Mouse (Mus musculus) forebrain, postnatal 0 days (tissue): ENCODE measurements around the gene Def6. TPM values are rescaled to one million over a fixed set of nuclear protein-coding genes. Genes with fewer than 3 reads are reported as not detected.

Source experiments
- ATAC-seq: fragments of 200-750 bp; cut with Nextera tagmentation; 2 replicates; pipeline ENCODE4 v1.8.0; 2017; ENCODE audit warnings: mild to moderate bottlenecking, moderate library complexity
- DNase-seq: peaks from one replicate; pipeline ENCODE4 v3.0.0-alpha.2; 2015
- H3K27ac ChIP-seq: fragments of 300-500 bp; sonication (generic); 2 replicates; pipeline ENCODE4 v1.5.1; 2014; ENCODE audit warnings: low read depth, mild to moderate bottlenecking, antibody characterized with exemption, low read length, moderate library complexity, mixed read lengths
- H3K27me3 ChIP-seq: fragments of 300-500 bp; sonication (generic); 2 replicates; pipeline ENCODE4 v1.6.1; 2014; ENCODE audit warnings: mild to moderate bottlenecking, low read length, mixed read lengths; ENCODE audit not compliant: insufficient read depth
- H3K36me3 ChIP-seq: fragments of 300-500 bp; sonication (generic); 2 replicates; pipeline ENCODE4 v1.6.1; 2014; ENCODE audit warnings: mild to moderate bottlenecking, moderate library complexity; ENCODE audit not compliant: insufficient read depth
- H3K4me1 ChIP-seq: fragments of 300-500 bp; sonication (generic); 2 replicates; pipeline ENCODE4 v1.6.1; 2014; ENCODE audit warnings: antibody characterized with exemption; ENCODE audit not compliant: insufficient read depth
- H3K4me2 ChIP-seq: fragments of 300-500 bp; sonication (generic); 2 replicates; pipeline ENCODE4 v1.6.1; 2014; ENCODE audit warnings: low read depth, mild to moderate bottlenecking, moderate library complexity
- H3K4me3 ChIP-seq: fragments of 300-500 bp; sonication (generic); 2 replicates; pipeline ENCODE4 v1.5.1; 2014; ENCODE audit warnings: low read depth, low read length, mixed read lengths
- H3K9ac ChIP-seq: fragments of 300-500 bp; sonication (generic); 2 replicates; pipeline ENCODE4 v1.6.1; 2014; ENCODE audit warnings: mild to moderate bottlenecking
- H3K9me3 ChIP-seq: fragments of 300-500 bp; sonication (generic); 2 replicates; pipeline ENCODE4 v1.6.1; 2016; ENCODE audit warnings: low read length
- CTCF ChIP-seq: sonication (generic); IDR thresholded peaks from 2 replicates; pipeline ENCODE4 v1.5.1; 2016; ENCODE audit warnings: antibody characterized with exemption, control low read depth, low read depth
- WGBS: fragments of 180-500 bp; shearing (Covaris S2); extraction: QIAGEN DNeasy Blood & Tissue Kit; methylation state at CpG from one replicate; pipeline ENCODE4 v1.1.7; 2014; 5-methylcytosine and 5-hydroxymethylcytosine counted together
- polyA plus RNA-seq: library from polyadenylated mRNA; unstranded; fragments of >200 nt; fragmentation: Nextera tagmentation; extraction: Ambion mirVana; gene quantifications from 2 replicates; pipeline ENCODE4 v1.2.1, GENCODE M21; 2015
- total RNA-seq: library from RNA; depleted of rRNA; stranded (reverse); fragments of >200 nt; gene quantifications from 2 replicates; pipeline ENCODE4 v1.2.3, GENCODE M21; 2014; rRNA removed

The Def6 gene
- total and polyA plus RNA-seq, 2 experiments from 2014 or later: 6.8 to 8.5 TPM

DNA sequence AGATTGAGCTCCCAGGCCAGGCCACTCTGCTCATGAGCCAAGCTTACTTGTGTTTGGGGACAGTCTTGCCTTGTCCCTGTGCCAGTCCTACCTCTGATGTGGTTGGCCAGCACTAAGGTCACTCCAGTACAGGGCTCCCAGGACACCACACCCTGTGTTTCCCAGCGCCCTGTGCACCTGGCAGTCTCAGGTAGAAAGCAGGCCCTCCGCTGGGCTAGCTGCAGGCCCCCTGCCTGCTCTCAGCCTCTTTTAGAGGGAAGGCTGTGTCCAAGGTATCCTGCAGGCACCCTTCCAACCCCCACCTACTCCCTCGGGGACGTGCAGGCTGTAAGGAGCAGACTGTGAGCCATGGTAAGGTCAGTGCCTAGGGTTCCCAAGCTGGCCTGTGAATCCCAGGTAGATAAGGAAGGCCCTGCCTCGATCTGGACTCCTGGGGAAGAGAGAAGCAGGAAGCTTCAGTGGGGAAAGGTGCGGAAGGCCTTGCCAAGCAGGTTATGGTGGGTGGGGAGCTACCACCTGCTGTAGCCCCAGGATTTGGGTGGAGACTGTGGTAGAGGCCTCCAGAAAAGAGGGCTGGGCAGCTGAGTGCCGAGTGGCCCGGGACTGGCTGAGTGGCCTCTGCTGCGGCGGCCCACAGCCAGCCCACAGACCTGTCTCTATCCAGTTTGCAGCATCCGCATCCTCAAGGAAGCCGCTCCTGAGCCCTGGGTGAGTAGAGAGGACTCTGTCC lies 64.1 kb downstream of the Def6 start:
- 80% methylated on average over 12 of the region's 12 CpGs for WGBS
- no peak for ATAC-seq

DNA sequence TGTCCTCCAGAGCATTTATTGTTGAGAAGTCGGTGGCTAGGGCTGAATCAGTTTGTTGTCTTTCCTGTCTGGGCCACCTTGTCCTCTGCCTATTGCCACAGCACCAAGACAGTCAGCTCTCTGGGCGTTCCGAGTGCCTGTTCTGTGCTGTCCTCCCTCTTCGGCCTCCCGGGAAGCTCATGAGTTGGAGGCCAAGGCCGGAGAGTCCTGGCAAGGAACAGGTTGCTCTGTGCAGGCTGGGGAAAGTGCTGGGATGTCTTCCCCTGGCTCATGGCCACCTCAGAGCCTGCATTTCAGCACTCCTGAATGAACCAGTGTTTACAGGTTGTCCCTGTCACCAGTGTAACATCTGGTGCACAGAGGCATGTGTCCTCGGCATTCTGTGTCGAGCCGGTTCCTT lies 64.7 kb downstream of the Def6 start:
- no peak for TF ChIP-seq CTCF
- no peak for ATAC-seq
- Histone ChIP-seq H3K9me3 (no peaks in the 10 kb centered on the region), H3K27me3 (no peaks in the 10 kb centered on the region), H3K4me2 (no peak overlapping the region), H3K4me1 (no peaks in the 10 kb centered on the region), H3K27ac (no peak overlapping the region), H3K9ac (no peak overlapping the region), H3K36me3 (no peaks in the 10 kb centered on the region), H3K4me3 (no peak overlapping the region)
- 87% methylated on average over 9 of the region's 9 CpGs for WGBS
- no peak for DNase-seq

More for the DNA sequence above, 64.1 kb downstream of the Def6 start:
- Histone ChIP-seq H3K9ac (no peak overlapping the region), H3K4me3 (no peak overlapping the region), H3K27ac (no peak overlapping the region), H3K4me1 (no peaks in the 10 kb centered on the region), H3K4me2 (no peak overlapping the region), H3K27me3 (no peaks in the 10 kb centered on the region), H3K9me3 (no peaks in the 10 kb centered on the region), H3K36me3 (no peaks in the 10 kb centered on the region)
- DNase-seq: no peak
- no peak for TF ChIP-seq CTCF

DNA sequence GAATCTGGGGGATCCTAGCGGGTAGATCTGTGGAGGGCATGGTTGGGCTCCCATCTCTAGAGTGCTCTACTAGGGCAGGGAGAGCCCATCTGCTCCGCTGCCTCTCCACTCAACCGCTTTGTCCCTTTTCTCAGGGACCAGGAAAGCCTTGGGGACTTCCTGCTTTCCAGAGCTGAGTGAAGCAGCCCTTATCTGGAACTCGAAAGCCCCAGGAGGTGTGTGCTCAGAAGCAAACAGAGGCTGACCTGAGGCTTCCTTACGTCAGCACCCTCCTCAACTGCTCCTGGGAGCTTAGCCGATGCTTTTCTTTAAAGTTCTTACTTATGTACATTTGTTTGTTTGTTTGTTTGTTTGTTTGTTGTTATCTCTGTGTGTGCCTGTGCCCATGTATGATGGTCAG lies 65.3 kb downstream of the Def6 start:
- no peak for TF ChIP-seq CTCF
- WGBS: 84% methylated on average over 6 of the region's 6 CpGs
- no peaks in the 10 kb centered on the region for H3K4me1 ChIP-seq
- no peak for DNase-seq
- ATAC-seq: no peak
- no peaks in the 10 kb centered on the region for H3K36me3 ChIP-seq
- no peak overlapping the region for H3K27ac ChIP-seq
- H3K4me2 ChIP-seq: no peak overlapping the region
- H3K4me3 ChIP-seq: no peak overlapping the region
- no peak overlapping the region for H3K9ac ChIP-seq
- H3K27me3 ChIP-seq: no peaks in the 10 kb centered on the region
- H3K9me3 ChIP-seq: no peaks in the 10 kb centered on the region

DNA sequence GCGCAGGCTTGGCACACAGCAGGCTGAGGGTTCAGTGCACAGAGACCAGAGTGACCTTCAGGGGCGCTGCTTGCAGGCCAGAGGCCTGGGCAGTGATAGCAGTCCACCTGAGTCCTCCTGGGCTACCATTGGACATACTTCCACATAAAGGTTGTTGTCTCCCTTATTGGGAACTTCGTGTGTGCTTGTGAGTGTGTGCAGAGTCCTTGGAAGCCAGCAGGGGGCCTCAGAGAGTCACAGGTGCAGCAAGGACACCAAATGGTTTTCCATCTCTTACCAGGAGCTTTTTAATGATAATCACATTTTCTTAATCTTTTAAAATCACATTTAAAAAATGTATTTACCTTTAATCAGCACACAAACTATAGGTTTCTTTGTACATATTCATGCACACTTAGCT lies 67.2 kb downstream of the Def6 start:
- no peak overlapping the region for H3K9ac ChIP-seq
- no peak overlapping the region for H3K4me2 ChIP-seq
- no peaks in the 10 kb centered on the region for H3K36me3 ChIP-seq
- H3K27ac ChIP-seq: no peak overlapping the region
- H3K9me3 ChIP-seq: no peaks in the 10 kb centered on the region
- TF ChIP-seq CTCF: peak; percentile 36; the same call in 1 of the 2 replicates
- no peak overlapping the region for H3K4me3 ChIP-seq
- H3K4me1 ChIP-seq: no peaks in the 10 kb centered on the region
- DNase-seq (no peak), ATAC-seq (no peak)
- H3K27me3 ChIP-seq: no peaks in the 10 kb centered on the region
- WGBS: 83% methylated on average over 3 of the region's 3 CpGs

DNA sequence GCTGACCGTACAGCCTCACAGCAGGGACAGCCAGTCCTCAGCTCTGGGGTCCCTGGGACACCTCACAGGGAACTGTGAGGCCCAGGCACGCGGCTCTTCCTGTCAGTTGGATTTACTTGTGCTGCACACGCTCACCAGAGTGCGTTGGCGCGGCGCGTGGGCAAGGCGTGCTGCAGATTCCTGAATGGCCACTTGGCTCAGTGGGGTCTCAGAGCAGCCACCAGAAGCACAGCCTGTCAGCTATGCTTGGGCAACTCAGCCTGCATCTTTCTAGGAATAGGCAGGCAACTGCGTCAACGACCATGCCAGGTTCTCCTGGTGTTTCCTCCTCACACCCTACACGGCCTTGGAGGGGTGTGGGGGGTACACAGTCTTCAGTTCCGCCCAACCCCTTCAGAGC lies 69.6 kb downstream of the Def6 start:
- Histone ChIP-seq H3K4me2 (no peak overlapping the region), H3K27me3 (no peaks in the 10 kb centered on the region), H3K27ac (no peak overlapping the region), H3K4me1 (no peaks in the 10 kb centered on the region), H3K9me3 (no peaks in the 10 kb centered on the region), H3K9ac (no peak overlapping the region), H3K4me3 (no peak overlapping the region), H3K36me3 (no peaks in the 10 kb centered on the region)
- no peak for DNase-seq
- 86% methylated on average over 14 of the region's 14 CpGs for WGBS
- TF ChIP-seq CTCF: no peak
- no peak for ATAC-seq

DNA sequence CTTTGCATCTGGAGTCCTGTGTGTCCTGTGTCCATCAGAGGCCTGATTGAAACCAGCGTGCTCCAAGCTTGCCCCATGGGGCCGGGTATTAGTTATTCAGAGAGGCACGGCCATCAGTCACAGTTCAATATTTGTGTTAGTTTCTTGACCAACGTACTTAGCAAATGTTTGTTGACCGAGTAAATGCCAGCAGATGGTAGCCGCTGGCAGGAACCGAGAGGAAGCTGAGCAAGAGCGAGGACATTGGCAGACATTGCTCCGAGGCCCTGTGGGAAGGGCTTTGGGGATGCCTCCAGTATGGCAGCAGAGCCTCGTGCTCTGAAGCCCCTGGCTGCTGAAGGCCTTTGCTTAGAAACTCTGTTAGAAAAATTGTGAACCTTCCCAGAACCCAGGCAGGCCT lies 70.1 kb downstream of the Def6 start:
- ATAC-seq (no peak), DNase-seq (no peak)
- TF ChIP-seq CTCF: no peak
- Histone ChIP-seq H3K36me3 (no peaks in the 10 kb centered on the region), H3K4me2 (no peak overlapping the region), H3K27me3 (no peaks in the 10 kb centered on the region), H3K4me1 (no peaks in the 10 kb centered on the region), H3K27ac (no peak overlapping the region), H3K4me3 (no peak overlapping the region), H3K9ac (no peak overlapping the region), H3K9me3 (no peaks in the 10 kb centered on the region)
- WGBS: 77% methylated on average over 10 of the region's 10 CpGs

DNA sequence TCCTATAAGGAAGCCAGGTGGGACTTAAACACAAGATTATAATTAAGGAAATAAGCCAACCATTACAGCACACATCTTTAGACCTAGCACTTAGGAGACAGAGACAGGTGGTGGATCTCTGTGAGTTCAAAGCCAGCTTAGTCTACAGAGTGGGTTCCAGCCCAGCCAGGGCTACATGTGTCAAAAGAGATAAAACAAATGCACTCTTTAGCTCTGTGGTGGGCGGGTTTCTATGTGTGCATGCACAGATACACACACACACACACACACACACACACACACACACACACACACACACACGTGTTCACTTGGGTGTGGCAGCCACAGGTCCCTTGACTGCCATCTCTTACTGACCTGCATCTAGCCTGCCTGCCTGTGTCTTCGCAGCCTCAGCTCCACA lies 70.6 kb downstream of the Def6 start:
- no peaks in the 10 kb centered on the region for H3K27me3 ChIP-seq
- H3K4me1 ChIP-seq: no peaks in the 10 kb centered on the region
- H3K9me3 ChIP-seq: no peaks in the 10 kb centered on the region
- ATAC-seq (no peak), DNase-seq (no peak)
- no peak overlapping the region for H3K27ac ChIP-seq
- no peak overlapping the region for H3K4me3 ChIP-seq
- TF ChIP-seq CTCF: no peak
- H3K36me3 ChIP-seq: no peaks in the 10 kb centered on the region
- H3K4me2 ChIP-seq: no peak overlapping the region
- WGBS: 92% methylated on average over 3 of the region's 3 CpGs
- no peak overlapping the region for H3K9ac ChIP-seq

Other genes starting within 250 kb of the Def6 start
- gene Tcp11, start 127.1 kb upstream of the Def6 start, total RNA-seq: 4.3 and 7.2 TPM in 2 replicates
- gene Tcp11, start 127.1 kb upstream of the Def6 start, polyA plus RNA-seq: 1.7 and 2.9 TPM in 2 replicates
- 16.3 and 16.7 TPM in 2 replicates for gene Scube3, start 65.6 kb upstream of the Def6 start, total RNA-seq
- 3.1 and 3.2 TPM in 2 replicates for gene Scube3, start 65.6 kb upstream of the Def6 start, polyA plus RNA-seq
- gene Zfp523, start 30.6 kb upstream of the Def6 start, total RNA-seq: 57.7 and 72.4 TPM in 2 replicates
- 36.5 and 41.1 TPM in 2 replicates for gene Zfp523, start 30.6 kb upstream of the Def6 start, polyA plus RNA-seq
- gene Ppard, start 24.9 kb downstream of the Def6 start, total RNA-seq: 5.4 and 7.9 TPM in 2 replicates
- 0.92 and 1.3 TPM in 2 replicates for gene Ppard, start 24.9 kb downstream of the Def6 start, polyA plus RNA-seq
- gene Fance, start 105.7 kb downstream of the Def6 start, total RNA-seq: 32.5 and 35.2 TPM in 2 replicates
- gene Fance, start 105.7 kb downstream of the Def6 start, polyA plus RNA-seq: 31.2 and 31.4 TPM in 2 replicates
- 1,161 and 1,582 TPM in 2 replicates for gene Rpl10a, start 120.7 kb downstream of the Def6 start, total RNA-seq
- gene Rpl10a, start 120.7 kb downstream of the Def6 start, polyA plus RNA-seq: 366 and 462 TPM in 2 replicates
- 4.5 and 4.8 TPM in 2 replicates for gene Tead3, start 143.0 kb downstream of the Def6 start, total RNA-seq
- gene Tead3, start 143.0 kb downstream of the Def6 start, polyA plus RNA-seq: 1.1 and 1.4 TPM in 2 replicates
- gene Tulp1, start 157.4 kb downstream of the Def6 start, total RNA-seq: 1.2 and 1.8 TPM in 2 replicates
- 0.86 and 1.5 TPM in 2 replicates for gene Tulp1, start 157.4 kb downstream of the Def6 start, polyA plus RNA-seq